Mouse (Mus musculus) kidney, adult 2 months (tissue): ENCODE measurements at regions not wholly inside any gene's neighbourhood (a gene's known extent, or its start where the extent isn't known, plus 50 kb on each side); places are given as distances from the start of the nearest gene placed in this dataset.

Experiments
- CTCF ChIP-seq: fragments of 200-500 bp; conservative IDR thresholded peaks from 2 replicates; pipeline ENCODE4 v1.5.1; 2011; ENCODE audit warnings: low read depth, mild to moderate bottlenecking, control low read depth, low read length, moderate library complexity, mixed read lengths; ENCODE audit not compliant: insufficient read depth, insufficient read length
- POLR2A ChIP-seq: fragments of 200-500 bp; IDR thresholded peaks from one replicate; pipeline ENCODE4 v1.6.1; 2011; ENCODE audit warnings: low read depth, low read length, control low read depth

GRCm38 (mm10) chr15:94174083-94174482 is 291.1 kb downstream of the Adamts20 start:
- TF ChIP-seq POLR2A (no peak), CTCF (no peak)
